Mouse (Mus musculus) C2C12 (cell line): ENCODE measurements around the gene Bcat2. TPM values are rescaled to one million over a fixed set of nuclear protein-coding genes. Genes with fewer than 3 reads are reported as not detected.
"Not testable (repeated sequence)": the region's sequence is repeated elsewhere in the genome, so short reads cannot be mapped to it uniquely, and the experiment has no call there.

Experiments
- H3K27me3 ChIP-seq: one replicate; pipeline ENCODE4 v1.6.1; 2011; ENCODE audit not compliant: control insufficient read depth, insufficient read depth, insufficient read length
- H3K36me3 ChIP-seq: one replicate; pipeline ENCODE4 v1.6.1; 2011; ENCODE audit not compliant: control insufficient read depth, insufficient read depth
- H3K4me3 ChIP-seq: one replicate; pipeline ENCODE4 v1.5.1; 2011; ENCODE audit warnings: mild to moderate bottlenecking, control low read depth; ENCODE audit not compliant: poor library complexity, insufficient read depth, severe bottlenecking
- H3K79me2 ChIP-seq: one replicate; pipeline ENCODE4 v1.6.1; 2011; ENCODE audit not compliant: control insufficient read depth, insufficient read depth
- H3K79me3 ChIP-seq: one replicate; pipeline ENCODE4 v1.6.1; 2011; ENCODE audit warnings: low read depth, control low read depth
- H3ac ChIP-seq: one replicate; pipeline ENCODE3; 2011; ENCODE audit warnings: low read depth; ENCODE audit not compliant: control insufficient read depth, insufficient read length
- CEBPB ChIP-seq: IDR thresholded peaks from one replicate; pipeline ENCODE4 v1.6.1; 2011; ENCODE audit warnings: low read depth, mild to moderate bottlenecking, control low read depth, moderate library complexity
- CTCF ChIP-seq: IDR thresholded peaks from one replicate; pipeline ENCODE4 v1.5.1; 2011; ENCODE audit not compliant: control insufficient read depth, insufficient read depth, insufficient read length
- FOSL1 ChIP-seq: IDR thresholded peaks from one replicate; pipeline ENCODE4 v1.8.0; 2011; ENCODE audit warnings: mild to moderate bottlenecking, low read length; ENCODE audit not compliant: poor library complexity, insufficient read depth, severe bottlenecking
- MAX ChIP-seq: IDR thresholded peaks from one replicate; pipeline ENCODE4 v1.6.1; 2011; ENCODE audit warnings: mild to moderate bottlenecking, control low read depth
- MYOD1 ChIP-seq: IDR thresholded peaks from one replicate; pipeline ENCODE4 v1.6.1; 2011; ENCODE audit warnings: low read depth; ENCODE audit not compliant: control insufficient read depth, insufficient read length
- MYOG ChIP-seq: IDR thresholded peaks from one replicate; pipeline ENCODE4 v1.6.1; 2011; ENCODE audit not compliant: control insufficient read depth, insufficient read length; ENCODE audit errors: extremely low read depth
- USF1 ChIP-seq: IDR thresholded peaks from one replicate; pipeline ENCODE4 v1.6.1; 2011; ENCODE audit warnings: low read depth, mild to moderate bottlenecking, control low read depth, moderate library complexity
- polyA plus RNA-seq: library from polyadenylated mRNA; unstranded; fragments of >200 nt; fragmentation: generic; extraction: Trizol; gene quantifications from one replicate; pipeline ENCODE4 v1.2.1, GENCODE M21; 2012; ENCODE audit warnings: missing spikeins

Gene Bcat2
- polyA plus RNA-seq, 1 experiment = 26.5 TPM

DNA sequence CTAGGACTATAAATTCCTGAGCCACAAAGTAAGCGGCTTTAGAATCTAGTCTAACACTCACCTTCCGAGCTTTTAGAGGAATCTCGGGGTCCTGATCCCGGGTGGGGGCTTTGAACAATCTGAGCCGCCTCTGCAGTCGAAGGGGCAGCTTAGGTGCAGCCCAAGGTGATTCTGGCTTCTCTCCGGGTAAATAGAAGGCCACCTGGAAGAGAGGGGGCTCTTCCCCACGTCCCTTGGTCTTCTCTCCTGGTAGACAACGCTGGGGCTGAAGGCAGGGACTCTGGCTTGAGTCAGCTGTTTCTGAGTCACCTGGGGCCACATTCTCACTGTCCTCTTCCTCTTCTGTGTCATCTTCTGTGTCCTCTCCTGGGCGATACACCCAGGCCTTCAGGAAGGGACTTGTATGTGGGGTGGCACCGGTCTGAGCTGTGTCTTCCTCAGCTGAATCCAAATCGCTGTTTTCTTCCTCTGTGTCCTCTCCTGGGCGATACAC is 46.2 kb upstream of the Bcat2 start:
- Histone ChIP-seq H3K36me3 (peaks cover 21% of the 10 kb centered on the region), H3ac (no peak overlapping the region), H3K79me2 (peaks cover 19% of the 10 kb centered on the region), H3K4me3 (no peak overlapping the region), H3K27me3 (no peaks in the 10 kb centered on the region), H3K79me3 (peaks cover 14% of the 10 kb centered on the region)
- TF ChIP-seq MYOD1 (no peak), MYOG (no peak), FOSL1 (no peak), USF1 (no peak)

DNA sequence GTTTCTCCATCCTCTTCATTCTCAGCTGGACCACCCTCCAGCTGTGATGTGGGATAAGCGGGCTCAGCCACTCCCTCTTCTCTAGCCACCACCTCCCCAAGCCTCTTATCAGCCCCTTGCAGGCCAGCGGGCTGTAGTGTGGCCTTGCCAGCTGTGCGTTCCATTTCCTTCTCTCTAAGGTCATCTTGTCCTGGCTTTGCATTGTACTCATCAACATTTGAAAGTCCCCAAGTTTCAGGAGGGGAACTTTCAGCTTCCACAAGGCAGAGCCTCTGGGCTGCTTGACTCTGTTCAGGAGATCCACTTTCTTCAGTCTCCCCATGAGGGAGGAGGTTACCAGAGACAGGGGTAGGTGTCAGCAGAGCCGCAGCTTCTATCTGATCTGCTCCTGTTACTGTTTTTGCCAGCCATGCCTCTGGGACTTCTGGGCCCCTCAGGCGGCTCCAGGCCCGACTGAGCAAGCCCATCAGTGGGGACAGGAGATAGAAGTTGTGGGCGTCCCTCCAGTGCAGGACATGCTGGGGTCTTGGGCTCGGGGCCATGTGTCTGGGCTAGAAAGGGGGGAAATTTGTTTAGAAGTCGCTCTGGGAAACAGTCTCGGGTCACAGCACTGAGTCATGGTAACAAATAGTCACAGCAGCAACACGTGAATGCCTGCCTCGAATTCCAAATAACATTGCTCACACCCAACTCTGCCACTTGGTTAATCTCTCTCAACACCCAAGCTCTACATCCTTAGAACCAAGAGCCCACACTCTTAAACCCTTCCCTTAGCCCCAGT is 44.9 kb upstream of the Bcat2 start:
- Histone ChIP-seq H3K4me3 (peak overlapping the region; percentile 75), H3ac (peak overlapping the region; percentile 25), H3K36me3 (peaks cover 21% of the 10 kb centered on the region), H3K79me3 (peaks cover 14% of the 10 kb centered on the region), H3K79me2 (peaks cover 19% of the 10 kb centered on the region), H3K27me3 (no peaks in the 10 kb centered on the region)
- TF ChIP-seq CTCF (no peak), CEBPB (no peak), USF1 (peak; percentile 49), MAX (peak; percentile 47), FOSL1 (no peak), MYOD1 (no peak), MYOG (no peak)

DNA sequence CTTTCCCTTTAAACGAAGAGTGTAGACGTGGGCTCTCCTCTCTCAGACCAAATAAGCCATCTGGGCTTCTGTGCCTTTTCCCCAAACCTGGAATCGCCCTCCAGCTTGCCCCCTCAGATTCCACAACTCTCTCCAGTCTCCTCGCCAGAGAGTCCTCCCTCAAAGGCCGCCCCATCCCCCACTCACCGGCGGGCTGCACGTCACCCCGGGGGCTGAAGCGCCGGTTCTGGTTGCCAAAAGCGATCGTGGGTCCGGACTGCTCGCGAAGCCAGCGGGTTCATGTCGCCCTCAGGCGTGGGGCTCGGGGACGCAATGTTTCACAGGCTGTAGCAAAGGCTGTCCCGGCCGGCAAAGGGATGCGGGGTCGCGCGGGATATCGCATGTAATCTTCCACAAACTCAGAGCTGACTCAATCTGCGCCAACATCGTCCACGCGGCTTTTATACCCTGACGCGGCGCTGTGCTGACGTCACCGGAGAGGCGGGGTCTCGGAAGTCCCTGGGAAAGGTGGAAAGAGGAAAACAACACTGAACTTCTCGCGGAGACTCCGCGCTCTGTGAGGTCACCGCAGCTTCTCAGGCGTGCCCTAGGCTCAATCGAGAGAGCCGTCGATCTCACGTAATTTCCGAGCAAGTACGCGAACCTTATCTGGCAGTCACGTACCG is 44.0 kb upstream of the Bcat2 start, which contains the start of the genes Ppp1r15a and Plekha4:
Gene Ppp1r15a, minus strand, starts transcription at position 460 of the 665 bp plus-strand sequence.
Gene Plekha4, plus strand, starts transcription at position 522 of the 665 bp plus-strand sequence.
- peak within 1 kb of the TSS; percentile 94 for H3ac ChIP-seq
- peak within 1 kb of the TSS; percentile 75 for H3K4me3 ChIP-seq
- no peaks in the 10 kb centered on the region for H3K27me3 ChIP-seq
- peaks cover 21% of the 10 kb centered on the region for H3K36me3 ChIP-seq
- H3K79me2 ChIP-seq = peaks cover 19% of the 10 kb centered on the region
- TF ChIP-seq USF1 (no peak), MYOD1 (no peak), MYOG (no peak), MAX (no peak), CTCF (no peak), FOSL1 (no peak), CEBPB (no peak)
- H3K79me3 ChIP-seq = peaks cover 14% of the 10 kb centered on the region

DNA sequence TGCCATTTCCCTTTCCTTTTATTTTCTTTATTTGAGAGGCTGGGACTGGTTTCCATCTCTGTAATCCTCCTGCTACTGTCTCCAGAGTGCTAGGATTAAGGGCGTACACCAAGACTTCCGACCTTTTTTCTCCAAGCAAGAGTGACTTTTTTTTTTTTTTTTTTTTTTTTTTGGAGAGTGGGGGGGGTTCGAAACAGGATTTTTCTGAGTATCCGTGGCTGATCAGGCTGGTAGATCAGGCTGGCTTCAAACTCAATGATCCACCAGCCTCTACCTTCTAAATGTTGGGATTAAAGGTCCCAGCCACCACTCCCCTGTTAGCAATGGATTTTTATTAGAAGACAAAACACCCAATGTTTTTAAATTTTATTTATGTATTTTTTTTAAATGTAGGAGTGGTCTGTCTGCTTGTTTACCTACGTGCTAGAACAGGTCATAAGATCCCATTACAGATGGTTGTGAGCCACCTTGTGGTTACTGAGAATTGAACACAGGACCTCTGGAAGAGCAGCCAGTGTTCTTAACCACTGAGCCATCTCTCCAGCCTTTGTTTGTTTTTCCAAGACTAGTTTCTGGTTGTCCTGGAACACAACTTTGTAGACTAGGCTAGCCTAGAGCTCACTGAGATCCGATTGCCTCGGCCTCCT is 43.4 kb upstream of the Bcat2 start:
- Histone ChIP-seq H3K79me3 (peaks cover 14% of the 10 kb centered on the region), H3ac (no peak overlapping the region), H3K79me2 (peaks cover 19% of the 10 kb centered on the region), H3K4me3 (peak overlapping the region; percentile 75), H3K36me3 (peaks cover 21% of the 10 kb centered on the region), H3K27me3 (no peaks in the 10 kb centered on the region)
- TF ChIP-seq MYOG = no peak
- no peak for TF ChIP-seq CEBPB
- TF ChIP-seq CTCF = no peak
- TF ChIP-seq USF1 = no peak
- TF ChIP-seq MAX = no peak
- no peak for TF ChIP-seq MYOD1
- TF ChIP-seq FOSL1 = no peak

DNA sequence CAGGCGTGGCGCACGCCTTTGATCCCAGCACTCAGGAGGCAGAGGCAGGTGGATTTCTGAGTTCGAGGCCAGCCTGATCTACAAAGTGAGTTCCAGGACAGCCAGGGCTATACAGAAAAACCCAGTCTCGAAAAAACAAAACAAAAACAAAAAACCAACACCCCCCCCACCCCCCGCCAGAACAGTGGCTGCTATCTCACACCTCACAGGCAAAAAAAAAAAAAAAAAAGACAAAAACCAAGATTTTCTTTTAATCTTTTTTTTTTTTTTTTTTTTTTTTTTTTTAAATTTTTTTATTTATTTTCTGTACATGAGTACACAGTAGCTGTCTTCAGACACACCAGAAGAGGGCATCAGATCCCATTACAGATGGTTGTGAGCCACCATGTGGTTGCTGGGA is 42.8 kb upstream of the Bcat2 start:
- H3K4me3 ChIP-seq = not testable (repeated sequence)
- peaks cover 20% of the 10 kb centered on the region for H3K36me3 ChIP-seq

DNA sequence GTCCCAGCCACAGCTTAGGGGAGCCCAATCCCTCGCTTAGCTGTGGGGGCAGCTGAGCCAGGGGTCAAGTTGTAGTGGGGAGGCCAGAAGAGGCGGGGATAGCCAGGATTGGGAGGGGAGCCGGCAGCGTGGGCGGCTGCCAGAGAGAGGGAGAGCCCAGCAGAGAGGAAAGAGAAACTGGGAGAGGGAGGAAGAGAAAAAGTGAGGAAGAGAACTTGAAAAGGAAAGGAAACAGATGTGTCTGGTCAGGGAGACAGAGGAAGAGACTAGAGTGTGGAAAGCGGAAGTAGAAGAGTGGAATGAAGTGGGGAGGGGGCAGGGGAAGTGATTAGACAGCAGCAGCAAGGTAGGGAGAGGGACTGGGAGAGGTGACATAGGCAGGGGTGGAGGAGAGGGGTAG is 40.5 kb upstream of the Bcat2 start:
- Histone ChIP-seq H3K4me3 (no peak overlapping the region), H3ac (no peak overlapping the region)

More for the DNA sequence above, 42.8 kb upstream of the Bcat2 start:
- H3K79me3 ChIP-seq = peaks cover 14% of the 10 kb centered on the region
- peaks cover 19% of the 10 kb centered on the region for H3K79me2 ChIP-seq
- H3K27me3 ChIP-seq, H3ac ChIP-seq: not testable (repeated sequence)

More for the DNA sequence above, 40.5 kb upstream of the Bcat2 start:
- H3K36me3 ChIP-seq = peaks cover 1% of the 10 kb centered on the region
- no peaks in the 10 kb centered on the region for H3K27me3 ChIP-seq
- TF ChIP-seq CTCF (no peak), MYOD1 (no peak), MAX (no peak), FOSL1 (no peak), USF1 (no peak), CEBPB (no peak), MYOG (no peak)
- H3K79me3 ChIP-seq = peaks cover 12% of the 10 kb centered on the region
- peaks cover 16% of the 10 kb centered on the region for H3K79me2 ChIP-seq
